Mouse (Mus musculus) hindbrain, embryonic 12.5 days (tissue): ENCODE results near the gene Lamc1. TPM values are rescaled to one million over a fixed set of nuclear protein-coding genes. Genes with fewer than 3 reads are reported as not detected.

Experiments used
- ATAC-seq: fragments of 200-750 bp; cut with Nextera tagmentation; 2 replicates; pipeline ENCODE4 v1.8.0; 2017; ENCODE audit warnings: moderate TSS enrichment; ENCODE audit not compliant: low FRiP score
- H3K27ac ChIP-seq: fragments of 300-500 bp; sonication (generic); 2 replicates; pipeline ENCODE4 v1.5.1; 2016; ENCODE audit warnings: mild to moderate bottlenecking
- H3K27me3 ChIP-seq: fragments of 300-500 bp; sonication (generic); 2 replicates; pipeline ENCODE4 v1.6.1; 2016; ENCODE audit warnings: mild to moderate bottlenecking
- H3K36me3 ChIP-seq: fragments of 300-500 bp; sonication (generic); 2 replicates; pipeline ENCODE4 v1.6.1; 2016; ENCODE audit warnings: mild to moderate bottlenecking
- H3K4me1 ChIP-seq: fragments of 300-500 bp; sonication (generic); 2 replicates; pipeline ENCODE4 v1.6.1; 2016
- H3K4me2 ChIP-seq: fragments of 300-500 bp; sonication (generic); replicated peaks from 2 replicates; pipeline ENCODE4 v1.6.1; 2016; ENCODE audit warnings: mild to moderate bottlenecking
- H3K4me3 ChIP-seq: fragments of 300-500 bp; sonication (generic); 2 replicates; pipeline ENCODE4 v1.5.1; 2016; ENCODE audit warnings: mild to moderate bottlenecking
- H3K9ac ChIP-seq: fragments of 300-500 bp; sonication (generic); 2 replicates; pipeline ENCODE4 v1.6.1; 2016; ENCODE audit warnings: mild to moderate bottlenecking, moderate library complexity
- H3K9me3 ChIP-seq: fragments of 300-500 bp; sonication (generic); replicated peaks from 2 replicates; pipeline ENCODE4 v1.6.1; 2016; ENCODE audit warnings: mild to moderate bottlenecking
- WGBS: fragments of 180-500 bp; shearing (Covaris S2); methylation state at CpG from one replicate; pipeline ENCODE4 v1.1.7; 2016; 5-methylcytosine and 5-hydroxymethylcytosine counted together
- polyA plus RNA-seq: library from polyadenylated mRNA; unstranded; fragments of >200 nt; fragmentation: Nextera tagmentation; extraction: Ambion mirVana; gene quantifications from 2 replicates; pipeline ENCODE4 v1.2.1, GENCODE M21; 2016

Gene Lamc1
- 35.7 and 36.0 TPM in 2 replicates for polyA plus RNA-seq

DNA sequence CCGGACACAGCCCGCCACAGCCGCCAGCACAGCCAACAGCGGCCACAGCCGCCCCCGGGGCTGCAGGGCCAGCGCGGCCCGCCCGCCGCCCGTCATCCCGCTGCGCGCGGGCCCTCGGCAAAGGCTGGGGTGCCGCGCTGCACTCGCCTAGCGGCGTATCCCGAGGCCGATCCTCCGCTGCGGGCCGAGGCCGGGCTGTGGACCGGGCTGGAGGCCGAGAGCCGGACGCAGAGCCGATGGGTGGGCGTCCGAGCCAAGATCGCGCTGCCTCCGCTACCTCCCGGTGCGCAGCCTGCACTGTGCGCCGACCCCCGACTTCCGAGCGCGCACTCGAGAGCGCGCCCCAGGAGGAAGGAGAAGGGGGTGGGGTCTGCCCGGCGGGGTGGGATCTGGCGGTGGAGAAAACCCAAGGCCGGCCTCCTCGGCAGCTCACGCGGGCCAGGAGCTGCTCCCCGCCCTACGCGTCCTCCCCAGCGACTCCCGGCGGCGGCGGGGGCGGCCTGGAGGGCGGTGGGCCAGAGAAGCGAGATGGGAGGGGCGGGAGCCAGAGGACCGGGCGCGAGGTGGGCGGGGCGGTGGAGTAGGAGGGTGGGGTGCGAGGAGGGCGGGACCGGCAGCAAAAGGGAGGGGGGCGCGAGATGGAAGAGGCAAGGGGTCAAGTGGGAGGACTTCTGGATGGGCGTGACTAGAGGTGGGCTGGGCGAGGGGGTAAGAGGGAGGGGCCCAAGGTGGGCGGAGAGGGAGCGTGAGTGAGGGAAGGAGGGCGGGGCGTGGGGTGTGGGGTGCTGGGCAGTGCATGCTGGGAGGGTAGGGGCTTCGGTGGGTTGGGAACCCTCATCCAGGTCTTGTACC is at the start of gene Lamc1:
TSS of gene Lamc1 (minus strand) at position 343 of the 852 bp plus-strand sequence.
- no peaks in the 10 kb centered on the region for H3K9me3 ChIP-seq
- H3K9ac ChIP-seq = peak within 1 kb of the TSS; percentile 93
- H3K36me3 ChIP-seq = no peaks in the 10 kb centered on the region
- H3K4me3 ChIP-seq = peak within 1 kb of the TSS; percentile 98
- WGBS = under 1% methylated on average over 66 of the region's 85 CpGs
- H3K27me3 ChIP-seq = no peaks in the 10 kb centered on the region
- peak within 1 kb of the TSS; percentile 83 for H3K4me2 ChIP-seq
- ATAC-seq = peak; percentile 94
- peaks cover 20% of the 10 kb centered on the region for H3K4me1 ChIP-seq
- H3K27ac ChIP-seq = peak within 1 kb of the TSS; percentile 89

DNA sequence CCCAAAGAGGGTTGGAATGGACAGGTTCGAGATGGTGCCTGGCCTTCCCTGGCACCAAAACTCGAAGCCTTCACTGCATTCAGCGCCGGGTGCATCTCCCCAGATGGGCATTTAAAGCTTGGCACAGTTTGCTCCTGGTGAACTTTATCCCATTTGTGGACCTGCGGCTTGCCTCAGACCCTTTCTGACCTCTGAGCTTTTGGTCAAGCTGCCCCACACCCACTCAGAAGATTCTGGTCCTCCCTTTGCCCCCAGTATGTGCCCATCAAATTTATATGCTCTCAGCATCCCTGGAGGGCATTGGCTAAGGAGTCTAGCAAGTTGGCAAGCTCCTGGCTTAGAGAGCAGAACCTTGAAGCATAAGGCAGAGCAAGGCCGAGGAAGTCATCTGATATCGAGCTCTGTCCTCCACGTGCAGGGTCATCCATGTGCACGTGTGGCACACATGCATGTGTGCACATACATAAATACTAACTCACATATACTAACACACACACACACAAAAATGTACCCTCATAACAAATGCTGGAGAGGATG is 48.2 kb upstream of the Lamc1 start:
- Histone ChIP-seq H3K36me3 (no peaks in the 10 kb centered on the region), H3K27me3 (no peaks in the 10 kb centered on the region), H3K9me3 (no peaks in the 10 kb centered on the region), H3K27ac (no peak overlapping the region), H3K4me1 (no peaks in the 10 kb centered on the region), H3K4me2 (no peak overlapping the region), H3K4me3 (no peak overlapping the region), H3K9ac (no peak overlapping the region)
- no peak for ATAC-seq
- 90% methylated on average over 9 of the region's 9 CpGs for WGBS

DNA sequence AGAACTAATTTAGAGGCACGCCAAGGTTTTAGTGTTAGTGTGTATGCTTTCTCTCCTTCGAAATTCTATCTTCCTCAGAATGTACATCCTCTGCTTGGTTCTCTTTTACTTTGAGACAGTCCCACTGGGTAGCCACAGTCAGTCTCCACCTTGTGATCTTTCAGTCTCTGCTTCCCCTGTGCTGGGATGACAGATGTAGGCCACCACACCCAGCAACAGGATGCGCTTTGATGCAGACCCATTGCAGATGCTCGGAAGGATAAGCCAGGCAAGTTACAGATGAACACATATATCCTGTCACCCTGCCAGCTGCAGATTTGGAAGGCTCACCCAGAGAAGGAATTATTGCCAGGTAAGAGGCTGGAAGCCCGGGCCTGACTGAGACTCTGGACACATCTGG is 47.2 kb upstream of the Lamc1 start:
- Histone ChIP-seq H3K27me3 (no peaks in the 10 kb centered on the region), H3K9ac (no peak overlapping the region), H3K27ac (no peak overlapping the region), H3K4me1 (no peaks in the 10 kb centered on the region), H3K4me2 (no peak overlapping the region), H3K9me3 (no peaks in the 10 kb centered on the region), H3K36me3 (no peaks in the 10 kb centered on the region), H3K4me3 (no peak overlapping the region)
- 93% methylated on average over 5 of the region's 5 CpGs for WGBS
- no peak for ATAC-seq

DNA sequence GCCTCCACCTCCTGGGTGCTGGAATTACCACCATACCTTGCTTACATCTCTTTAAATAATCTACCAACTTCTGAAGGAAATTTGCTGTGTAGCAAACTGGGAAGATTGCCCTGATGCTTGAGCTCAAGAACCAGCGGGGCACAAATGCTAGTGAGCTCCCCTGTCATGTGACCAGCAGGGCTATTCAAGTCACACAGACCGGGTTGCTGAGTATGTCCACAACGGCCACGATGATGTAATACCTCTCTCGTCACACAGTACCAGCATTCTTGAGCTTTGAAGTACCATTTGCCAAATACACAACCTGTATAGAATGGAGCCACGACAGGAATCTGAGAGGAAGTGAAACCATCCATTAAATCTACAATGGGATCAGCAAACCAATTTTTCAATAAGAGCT is 46.0 kb upstream of the Lamc1 start:
- Histone ChIP-seq H3K4me1 (no peaks in the 10 kb centered on the region), H3K36me3 (no peaks in the 10 kb centered on the region), H3K27me3 (no peaks in the 10 kb centered on the region), H3K4me3 (no peak overlapping the region), H3K9me3 (no peaks in the 10 kb centered on the region), H3K9ac (no peak overlapping the region), H3K27ac (no peak overlapping the region), H3K4me2 (no peak overlapping the region)
- ATAC-seq = no peak
- whole genome bisulfite sequencing = 64% methylated on average over 6 of the region's 6 CpGs

DNA sequence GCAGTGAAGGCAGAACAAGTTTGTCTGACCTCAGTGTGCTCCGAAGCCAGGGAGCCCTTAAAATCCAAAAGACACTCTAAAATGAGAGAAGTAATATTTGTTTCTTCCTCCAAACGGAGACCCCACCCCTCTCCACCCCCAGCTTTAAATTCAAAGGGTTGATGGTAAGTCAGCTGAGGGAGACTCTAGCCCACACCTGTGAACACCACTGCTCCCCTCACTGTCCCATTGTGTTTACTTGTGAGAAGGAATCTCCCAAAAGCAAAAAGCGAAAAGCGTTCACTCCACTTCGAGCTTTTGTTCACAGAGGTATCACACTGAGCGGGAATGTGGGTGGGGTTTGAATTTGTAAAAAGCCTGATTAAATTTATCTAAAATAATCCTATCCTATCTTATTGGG is 43.9 kb upstream of the Lamc1 start:
- Histone ChIP-seq H3K27me3 (no peaks in the 10 kb centered on the region), H3K9me3 (no peaks in the 10 kb centered on the region), H3K36me3 (no peaks in the 10 kb centered on the region), H3K9ac (no peak overlapping the region), H3K4me2 (no peak overlapping the region), H3K4me3 (no peak overlapping the region), H3K27ac (no peak overlapping the region), H3K4me1 (no peaks in the 10 kb centered on the region)
- ATAC-seq = no peak
- WGBS = 19% methylated on average over 6 of the region's 6 CpGs

DNA sequence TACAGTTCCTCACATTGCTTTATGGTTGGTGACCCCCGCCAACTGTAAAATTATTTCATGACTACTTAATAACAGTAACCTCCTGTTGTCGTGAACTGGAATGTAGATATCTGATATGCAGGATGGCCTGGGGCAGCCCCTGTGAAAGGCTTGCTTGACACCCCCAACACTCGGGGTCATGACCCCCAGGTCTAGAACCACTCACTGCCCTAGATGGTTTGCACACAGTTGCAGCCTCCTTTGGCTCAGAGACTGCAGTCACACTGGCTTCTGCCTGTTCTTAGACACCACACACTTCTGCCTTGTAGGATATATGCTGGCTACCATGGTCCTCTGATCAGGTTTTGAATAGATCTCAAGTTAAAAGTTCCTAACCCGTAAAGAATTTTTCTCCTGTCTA is 41.5 kb upstream of the Lamc1 start:
- ATAC-seq = no peak

DNA sequence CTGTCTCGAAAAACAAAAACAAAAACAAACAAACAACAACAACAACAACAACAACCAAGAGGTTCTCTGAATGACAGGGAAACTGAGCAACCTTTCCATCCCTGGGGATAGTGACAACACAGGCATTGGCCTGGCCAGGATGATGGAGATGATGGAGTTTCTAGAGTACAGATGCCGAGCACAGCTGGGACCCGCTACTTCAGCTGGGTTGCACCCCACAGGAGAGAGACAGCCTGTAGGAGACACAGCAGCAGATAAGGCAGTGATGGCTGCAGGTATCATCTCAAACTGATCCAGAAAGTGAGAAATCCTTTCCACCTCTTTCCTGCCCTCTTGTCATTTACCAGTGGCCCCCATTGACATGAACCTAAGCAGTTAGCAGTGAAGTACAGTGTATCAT is 39.3 kb upstream of the Lamc1 start:
- Histone ChIP-seq H3K9ac (no peak overlapping the region), H3K27ac (no peak overlapping the region), H3K36me3 (no peaks in the 10 kb centered on the region), H3K4me3 (no peak overlapping the region), H3K9me3 (no peaks in the 10 kb centered on the region), H3K4me1 (no peaks in the 10 kb centered on the region), H3K4me2 (no peak overlapping the region), H3K27me3 (no peaks in the 10 kb centered on the region)
- WGBS = 92% methylated on average over 3 of the region's 3 CpGs
- ATAC-seq = no peak

More for the DNA sequence above, 41.5 kb upstream of the Lamc1 start:
- Histone ChIP-seq H3K4me1 (no peaks in the 10 kb centered on the region), H3K4me3 (no peak overlapping the region), H3K4me2 (no peak overlapping the region), H3K27ac (no peak overlapping the region), H3K36me3 (no peaks in the 10 kb centered on the region), H3K9me3 (no peaks in the 10 kb centered on the region), H3K9ac (no peak overlapping the region), H3K27me3 (no peaks in the 10 kb centered on the region)
- WGBS = 88% methylated on average over 4 of the region's 4 CpGs

DNA sequence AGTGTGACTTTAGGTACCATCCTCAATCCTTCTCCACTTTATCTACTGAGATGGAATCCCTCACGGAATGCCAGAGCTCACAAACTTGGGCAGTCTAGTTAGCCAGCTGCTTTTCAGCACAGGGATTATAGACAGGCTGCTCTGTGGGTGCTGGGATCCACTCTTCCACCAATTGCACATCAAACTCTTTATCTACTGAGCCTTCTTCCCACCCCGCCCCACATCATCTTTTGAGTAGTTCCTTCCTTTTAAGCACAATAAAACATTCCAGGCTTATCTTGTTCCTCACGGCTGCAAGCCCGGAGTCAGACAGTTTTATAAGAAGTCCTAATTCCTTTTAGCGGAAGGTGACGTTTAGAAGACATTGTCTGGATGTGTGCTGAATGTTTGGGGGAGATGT is 36.4 kb upstream of the Lamc1 start:
- Histone ChIP-seq H3K27ac (no peak overlapping the region), H3K4me2 (no peak overlapping the region), H3K36me3 (no peaks in the 10 kb centered on the region), H3K4me3 (no peak overlapping the region), H3K4me1 (no peaks in the 10 kb centered on the region), H3K27me3 (no peaks in the 10 kb centered on the region), H3K9me3 (no peaks in the 10 kb centered on the region), H3K9ac (no peak overlapping the region)
- 86% methylated on average over 6 of the region's 6 CpGs for WGBS
- no peak for ATAC-seq

DNA sequence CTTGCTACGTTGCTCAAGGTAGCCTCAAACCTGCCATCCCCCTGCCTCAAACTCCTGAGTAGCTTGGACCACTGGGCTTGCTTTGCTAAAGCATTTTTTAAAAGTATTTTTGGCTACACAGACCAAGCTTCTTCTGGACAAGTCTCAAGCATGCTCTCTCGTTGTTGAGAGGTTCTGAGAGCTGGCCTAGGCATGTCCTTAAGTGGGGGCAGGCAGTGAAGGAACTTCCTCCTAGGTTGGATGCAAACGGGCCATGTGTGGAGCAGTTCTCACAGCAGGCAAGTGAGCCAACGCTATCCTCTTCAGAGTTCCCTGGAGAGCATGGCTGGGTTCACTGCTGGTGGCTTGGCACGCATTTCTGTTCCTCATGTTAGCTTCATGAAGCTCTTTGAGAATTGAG is 34.5 kb upstream of the Lamc1 start:
- 69% methylated on average over 5 of the region's 5 CpGs for WGBS
- H3K27me3 ChIP-seq = no peaks in the 10 kb centered on the region
- H3K4me2 ChIP-seq = no peak overlapping the region
- H3K9me3 ChIP-seq = no peaks in the 10 kb centered on the region
- no peak for ATAC-seq
- H3K4me3 ChIP-seq = no peak overlapping the region
- H3K9ac ChIP-seq = no peak overlapping the region
- no peaks in the 10 kb centered on the region for H3K36me3 ChIP-seq
- H3K27ac ChIP-seq = no peak overlapping the region
- H3K4me1 ChIP-seq = no peaks in the 10 kb centered on the region

DNA sequence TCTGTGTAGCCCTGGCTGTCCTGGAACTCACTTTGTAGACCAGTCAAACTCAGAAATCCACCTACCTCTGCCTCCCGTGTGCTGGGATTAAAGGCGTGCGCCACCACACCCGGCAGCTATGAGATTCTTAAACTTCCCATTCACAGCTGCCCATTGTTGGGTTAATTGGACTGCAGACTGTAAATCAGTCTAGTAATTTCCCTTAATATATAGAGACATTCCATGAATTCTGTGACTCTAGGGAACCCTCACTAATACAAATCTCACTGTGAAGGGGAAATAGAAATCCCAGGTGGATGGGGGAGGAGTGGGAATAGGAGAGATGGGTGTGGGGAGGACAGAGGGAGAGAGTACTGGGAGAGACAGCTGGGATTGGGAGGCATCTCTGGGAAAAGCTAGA is 29.3 kb upstream of the Lamc1 start:
- Histone ChIP-seq H3K4me1 (no peaks in the 10 kb centered on the region), H3K27me3 (no peaks in the 10 kb centered on the region), H3K9ac (no peak overlapping the region), H3K4me2 (no peak overlapping the region), H3K27ac (no peak overlapping the region), H3K36me3 (no peaks in the 10 kb centered on the region), H3K9me3 (no peaks in the 10 kb centered on the region), H3K4me3 (no peak overlapping the region)
- WGBS = 89% methylated on average over 4 of the region's 4 CpGs
- no peak for ATAC-seq

DNA sequence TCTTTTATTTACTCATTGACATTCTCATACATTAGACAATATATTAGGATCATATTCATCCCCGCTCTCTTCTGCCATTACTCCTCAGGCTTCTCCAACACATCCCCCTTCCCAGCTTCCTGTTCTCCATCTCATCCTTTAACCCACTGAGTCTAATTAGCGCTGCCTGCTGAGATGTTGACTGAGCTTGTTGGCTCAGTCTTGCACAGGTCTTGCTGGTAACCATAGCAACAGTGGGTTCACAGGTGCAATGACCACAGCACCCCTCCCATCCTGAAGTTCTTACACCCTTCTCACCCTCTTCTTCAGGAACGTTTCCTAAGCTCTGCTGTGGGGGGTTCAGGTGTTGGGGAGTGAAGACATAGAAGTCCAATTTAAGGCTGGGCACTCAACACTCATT is 28.0 kb upstream of the Lamc1 start:
- no peaks in the 10 kb centered on the region for H3K4me1 ChIP-seq
- H3K4me3 ChIP-seq = no peak overlapping the region
- ATAC-seq = no peak
- WGBS = 53% methylated on average over 3 of the region's 3 CpGs
- H3K4me2 ChIP-seq = no peak overlapping the region
- no peaks in the 10 kb centered on the region for H3K9me3 ChIP-seq
- no peaks in the 10 kb centered on the region for H3K27me3 ChIP-seq
- H3K36me3 ChIP-seq = no peaks in the 10 kb centered on the region
- H3K27ac ChIP-seq = no peak overlapping the region
- no peak overlapping the region for H3K9ac ChIP-seq

DNA sequence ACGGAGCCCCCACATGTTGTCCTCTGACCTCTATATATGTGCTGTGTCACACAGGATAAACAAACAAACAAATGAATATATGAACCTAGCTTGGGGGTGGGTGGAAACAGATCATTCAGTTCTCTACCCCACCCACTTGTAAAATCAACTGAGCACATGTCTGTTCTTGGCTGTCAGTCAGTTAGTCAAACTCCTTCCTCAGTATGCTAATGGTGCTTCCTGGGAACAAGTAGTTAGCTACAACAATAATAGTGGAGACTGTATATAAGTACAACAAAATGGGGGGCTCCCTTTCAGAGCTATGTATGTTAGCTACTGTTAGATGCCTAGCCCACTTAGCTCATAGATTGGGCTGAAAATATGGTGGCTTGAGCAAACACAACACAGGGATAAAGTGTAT is 24.6 kb upstream of the Lamc1 start:
- ATAC-seq = no peak
- Histone ChIP-seq H3K27ac (no peak overlapping the region), H3K9ac (no peak overlapping the region), H3K27me3 (no peaks in the 10 kb centered on the region), H3K4me1 (peaks cover 3% of the 10 kb centered on the region; the same call in 1 of the 2 replicates), H3K36me3 (no peaks in the 10 kb centered on the region), H3K4me3 (no peak overlapping the region), H3K4me2 (no peak overlapping the region), H3K9me3 (no peaks in the 10 kb centered on the region)
- WGBS = 92% methylated on average over 1 of the region's 1 CpGs

DNA sequence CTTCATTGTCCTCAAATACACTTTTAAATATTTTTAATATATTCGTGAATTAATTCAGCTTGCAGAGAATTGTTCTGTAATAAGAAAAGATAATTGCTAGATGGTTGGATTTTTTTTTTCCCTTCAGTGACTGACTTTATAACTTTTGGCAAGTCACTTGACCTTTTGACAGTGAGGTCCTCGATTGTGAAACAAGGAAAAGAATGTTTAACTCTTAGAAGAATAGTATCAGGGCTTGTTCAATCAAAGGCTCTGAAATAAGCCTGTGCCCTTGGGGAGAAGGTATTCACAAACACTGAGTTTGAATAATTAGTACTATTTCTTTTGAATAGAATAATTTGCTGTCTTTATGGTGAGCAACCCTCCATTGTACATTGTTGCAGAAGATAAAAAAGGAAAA is 21.9 kb upstream of the Lamc1 start:
- Histone ChIP-seq H3K4me2 (no peak overlapping the region), H3K9ac (no peak overlapping the region), H3K9me3 (no peaks in the 10 kb centered on the region), H3K36me3 (no peaks in the 10 kb centered on the region), H3K27ac (no peak overlapping the region), H3K27me3 (no peaks in the 10 kb centered on the region), H3K4me1 (peaks cover 3% of the 10 kb centered on the region; the same call in 1 of the 2 replicates), H3K4me3 (no peak overlapping the region)
- ATAC-seq = no peak
- WGBS = 38% methylated on average over 2 of the region's 2 CpGs
